Mouse (Mus musculus) gastrocnemius, postnatal 25 days (tissue): ENCODE measurements at regions not wholly inside any gene's neighbourhood (a gene's known extent, or its start where the extent isn't known, plus 50 kb on each side); places are given as distances from the start of the nearest gene placed in this dataset.

ENCODE experiments used
- DNase-seq: peaks from one replicate; pipeline ENCODE4 v3.0.0; 2022

DNA sequence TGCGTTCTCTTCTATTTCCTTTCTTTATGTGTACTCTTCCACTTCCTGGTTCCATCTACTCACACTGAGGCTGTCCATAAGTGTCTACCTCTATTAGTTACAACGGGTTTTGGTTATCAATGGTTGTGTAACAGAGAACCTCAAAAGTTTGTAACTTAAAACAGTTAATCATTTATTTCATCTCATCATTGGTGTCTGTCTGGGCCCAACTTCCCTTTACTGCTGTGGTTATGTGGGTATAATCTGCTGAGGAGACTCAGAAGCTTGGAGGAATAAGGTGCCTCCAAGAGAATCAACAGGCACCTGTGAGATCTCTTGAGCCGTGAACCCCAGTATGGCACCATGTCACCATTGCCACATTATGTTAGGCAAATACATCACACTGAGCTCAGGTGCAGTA, 962.2 kb upstream of the Lrrc6 start:
- no peak for DNase-seq

DNA sequence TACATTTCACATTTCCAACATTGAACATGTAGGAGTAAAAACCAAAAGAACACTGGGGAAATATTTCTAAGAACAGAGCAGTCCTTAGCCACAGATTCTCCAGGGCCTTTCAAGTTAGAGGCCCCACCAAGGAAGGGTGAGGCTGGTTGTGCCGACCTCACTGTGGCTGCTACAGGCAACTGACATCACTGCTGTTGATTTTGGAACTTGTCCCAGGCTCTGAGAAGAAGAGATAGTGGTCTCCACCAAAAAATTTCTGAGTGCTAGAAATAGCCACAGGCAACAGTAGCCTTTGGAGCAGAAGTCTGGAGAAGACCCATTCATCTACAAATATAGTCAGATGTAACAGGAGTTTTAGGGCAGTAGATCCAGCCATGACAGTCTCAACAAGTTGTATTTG, 959.7 kb upstream of the Lrrc6 start:
- no peak for DNase-seq

GRCm38 (mm10) chr15:67434284-67434683, 933.6 kb upstream of the Lrrc6 start:
- DNase-seq = peak; percentile 44

DNA sequence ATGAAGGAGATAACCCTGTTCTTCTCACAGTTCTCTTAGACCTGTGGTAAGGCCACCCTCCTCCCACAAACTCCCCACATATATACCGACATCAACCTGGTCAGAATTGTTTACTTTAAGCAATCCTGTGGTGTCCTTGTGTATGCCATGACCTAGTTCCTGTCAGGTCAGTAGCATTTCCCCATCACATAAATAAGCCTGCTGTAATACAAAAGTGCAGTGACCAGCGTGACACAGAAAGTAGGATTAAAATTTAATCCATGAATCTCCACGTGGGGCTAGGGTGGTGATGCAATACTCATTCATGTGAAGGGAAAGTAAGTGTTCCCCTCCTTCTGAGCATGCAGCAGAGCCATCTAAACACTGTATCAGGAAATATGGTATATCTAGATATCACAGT, 923.2 kb upstream of the Lrrc6 start:
- DNase-seq = no peak

DNA sequence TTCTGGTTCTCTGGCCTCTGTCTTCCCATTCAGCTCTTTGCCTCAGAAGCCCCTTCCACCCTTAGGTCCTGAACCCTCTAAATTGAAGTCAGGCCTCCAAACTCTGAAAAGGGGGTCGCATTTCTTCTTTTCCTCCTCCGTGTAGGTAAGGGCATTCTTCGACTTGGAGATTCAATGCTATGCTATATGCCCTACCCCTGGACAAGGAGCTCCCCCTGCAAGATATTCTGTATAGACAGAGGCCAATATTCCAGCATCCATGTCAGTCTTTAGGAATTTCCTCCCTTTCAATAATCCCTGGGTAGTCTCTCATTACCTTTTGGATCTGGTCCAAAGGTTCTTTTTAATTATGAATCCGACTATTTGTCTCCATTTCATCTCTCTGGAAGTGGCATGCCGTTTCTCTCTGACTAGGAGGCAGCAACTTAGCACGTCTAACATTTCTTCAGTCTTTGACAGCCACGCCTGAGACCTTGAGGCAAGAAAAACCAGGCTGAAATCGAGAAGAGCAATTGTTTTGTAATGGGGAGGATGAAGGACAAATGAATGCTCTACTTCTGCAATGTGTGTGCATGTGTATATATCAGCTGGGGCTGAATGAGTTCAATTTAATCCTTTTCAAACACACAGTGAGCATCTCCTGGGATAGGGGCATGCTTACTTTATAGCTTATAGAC, 921.7 kb upstream of the Lrrc6 start:
- DNase-seq = no peak

GRCm38 (mm10) chr15:67420776-67421175, 920.1 kb upstream of the Lrrc6 start:
- no peak for DNase-seq

DNA sequence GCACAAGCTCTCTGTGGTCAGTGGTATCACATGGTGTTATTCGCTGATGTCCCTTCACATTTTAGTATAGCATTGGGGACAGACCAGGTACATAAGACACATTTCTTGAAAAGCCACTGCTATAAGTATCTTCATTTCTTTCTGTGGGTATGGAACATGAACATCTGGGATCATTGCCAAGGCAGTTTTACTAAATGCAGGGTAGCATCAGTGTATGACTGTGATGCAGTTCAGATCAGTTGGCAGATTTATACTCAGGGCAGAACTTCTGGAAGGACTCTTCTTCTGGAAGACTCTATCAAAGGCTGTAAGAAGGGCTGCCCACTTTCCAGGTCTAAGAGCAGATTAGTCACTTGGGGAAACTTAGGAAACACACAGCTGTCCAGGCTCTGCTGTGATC, 919.0 kb upstream of the Lrrc6 start:
- no peak for DNase-seq

- no peak for DNase-seq
Measured at GRCm38 (mm10) chr15:67417742-67418163, 917.0 kb upstream of the Lrrc6 start.

DNA sequence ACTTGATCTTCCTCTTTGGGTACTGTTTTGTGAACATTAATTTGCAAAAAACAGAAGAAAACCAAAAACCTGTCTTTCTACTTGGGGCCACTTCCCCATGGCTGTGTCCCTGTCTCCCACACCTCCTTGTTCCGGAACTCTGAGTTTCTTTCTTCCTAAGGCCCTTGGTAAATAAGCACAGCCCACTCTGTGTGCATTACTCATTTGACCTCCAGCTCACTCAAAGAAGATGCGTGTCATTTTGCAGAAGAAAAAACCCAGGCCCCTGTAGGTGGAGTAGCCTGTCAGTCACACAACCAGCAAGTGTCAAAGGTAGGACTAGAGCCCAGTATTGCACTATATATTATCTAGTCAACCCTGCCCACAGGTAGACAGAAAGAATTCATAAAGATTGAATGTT, 915.1 kb upstream of the Lrrc6 start:
- no peak for DNase-seq

GRCm38 (mm10) chr15:67414371-67414930, 913.7 kb upstream of the Lrrc6 start:
- no peak for DNase-seq

DNA sequence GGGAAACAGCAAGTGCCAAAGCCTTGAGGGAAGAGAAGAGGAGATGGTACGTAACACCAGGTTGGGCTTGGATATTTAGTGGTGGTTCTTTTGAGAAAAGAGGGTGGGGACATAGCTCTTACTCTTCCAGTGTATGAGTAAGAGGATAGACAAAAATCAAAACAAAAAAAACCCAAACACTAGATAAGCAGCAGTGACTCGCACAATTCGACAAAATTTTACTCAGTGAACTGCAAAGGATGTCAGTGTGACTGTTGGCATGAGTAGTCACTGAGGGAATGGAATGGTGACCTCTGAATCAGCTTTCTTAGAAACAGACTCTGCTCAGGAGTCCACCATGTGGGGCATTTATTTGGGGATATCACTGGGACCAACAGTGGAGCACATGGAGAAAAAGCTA, 912.9 kb upstream of the Lrrc6 start:
- no peak for DNase-seq

DNA sequence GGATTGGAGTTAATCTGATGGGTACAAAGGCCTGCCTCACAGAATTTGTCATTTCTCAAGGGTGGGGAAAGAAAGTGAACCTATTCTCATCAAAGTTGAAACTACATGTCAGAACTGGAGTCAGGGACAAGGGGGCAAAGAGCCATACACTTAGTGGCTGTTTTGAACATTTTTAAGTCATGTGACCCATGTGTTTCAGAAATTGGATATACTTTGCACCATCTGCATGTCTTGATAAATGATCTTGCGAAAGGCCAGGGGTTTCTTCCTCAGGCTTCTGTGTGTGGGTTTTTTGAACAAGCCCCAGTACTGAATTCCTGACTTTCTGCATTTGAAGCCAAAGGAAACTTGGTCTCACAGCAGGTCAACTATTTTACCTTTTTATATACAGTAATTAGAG, 911.7 kb upstream of the Lrrc6 start:
- no peak for DNase-seq

DNA sequence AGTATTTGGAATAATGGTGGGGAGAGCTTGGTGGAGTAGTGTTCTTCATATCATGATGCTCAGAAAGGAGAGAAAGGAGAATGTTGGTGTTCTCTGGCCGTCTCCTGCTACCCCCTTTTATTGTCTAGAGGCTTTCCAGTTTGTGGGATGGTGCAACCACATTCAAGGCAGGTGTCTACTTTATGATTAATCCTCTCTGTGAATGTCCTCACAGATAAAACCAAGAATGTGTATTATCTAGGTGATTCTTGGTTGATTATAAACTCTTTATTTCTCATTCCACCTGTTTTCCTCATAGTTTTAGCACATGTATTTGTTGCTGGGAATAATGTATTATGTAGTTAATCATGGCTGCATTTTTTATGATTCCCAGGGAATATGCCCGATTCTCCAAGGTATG, 910.9 kb upstream of the Lrrc6 start:
- no peak for DNase-seq

GRCm38 (mm10) chr15:67410012-67410411, 909.3 kb upstream of the Lrrc6 start:
- DNase-seq = no peak

DNA sequence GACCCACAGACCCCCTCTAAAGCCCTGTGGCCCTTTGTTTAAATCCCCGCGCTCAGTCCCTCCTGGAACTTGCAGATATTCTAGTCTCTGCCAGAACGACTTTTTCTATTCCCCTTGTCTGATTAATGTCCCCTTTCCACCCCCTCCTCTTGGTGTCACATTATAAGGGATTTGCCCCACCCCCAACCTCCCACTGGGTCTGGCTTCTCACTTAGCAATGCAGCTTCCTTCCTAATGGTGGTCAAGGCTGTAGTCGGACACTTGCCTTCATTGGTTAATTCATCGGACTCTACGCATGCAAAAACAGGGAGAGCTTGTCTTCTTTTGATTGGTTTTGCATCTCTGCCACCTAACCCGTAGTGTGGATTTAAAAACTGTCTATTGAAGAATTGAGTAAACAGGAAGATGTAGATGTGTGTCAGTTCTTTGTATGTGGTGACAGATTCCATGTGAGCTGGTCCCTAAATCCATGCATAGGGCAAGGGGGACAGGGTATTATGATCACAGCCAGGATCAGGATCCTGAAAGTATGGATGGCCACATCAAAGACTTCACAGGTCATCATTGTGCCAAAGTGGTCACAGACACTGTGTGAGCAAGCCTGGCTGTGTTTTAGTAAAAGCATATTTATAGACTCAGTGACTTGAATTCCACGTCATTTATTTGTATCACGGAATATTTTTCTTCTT, 908.3 kb upstream of the Lrrc6 start:
- no peak for DNase-seq

GRCm38 (mm10) chr15:67407244-67407643, 906.5 kb upstream of the Lrrc6 start:
- no peak for DNase-seq

DNA sequence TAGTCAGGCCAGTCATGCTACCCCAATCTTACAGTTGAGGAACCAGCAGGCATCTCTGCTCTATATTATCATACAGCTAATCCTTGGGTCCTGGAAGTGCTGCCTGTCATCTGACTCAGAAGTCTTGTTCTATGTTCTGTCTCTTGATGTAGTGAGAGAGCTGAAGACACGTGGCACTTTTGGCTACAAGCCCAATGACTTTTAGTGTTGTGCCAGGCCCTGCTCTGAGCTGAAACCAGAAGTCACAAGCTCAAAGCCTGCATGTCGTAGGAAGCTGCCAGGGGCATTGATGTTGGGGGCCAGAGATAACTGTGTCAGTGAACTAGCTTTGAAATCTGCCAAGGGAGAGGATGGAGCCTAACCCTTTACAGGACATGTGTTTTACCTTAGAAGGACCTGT, 904.8 kb upstream of the Lrrc6 start:
- no peak for DNase-seq

DNA sequence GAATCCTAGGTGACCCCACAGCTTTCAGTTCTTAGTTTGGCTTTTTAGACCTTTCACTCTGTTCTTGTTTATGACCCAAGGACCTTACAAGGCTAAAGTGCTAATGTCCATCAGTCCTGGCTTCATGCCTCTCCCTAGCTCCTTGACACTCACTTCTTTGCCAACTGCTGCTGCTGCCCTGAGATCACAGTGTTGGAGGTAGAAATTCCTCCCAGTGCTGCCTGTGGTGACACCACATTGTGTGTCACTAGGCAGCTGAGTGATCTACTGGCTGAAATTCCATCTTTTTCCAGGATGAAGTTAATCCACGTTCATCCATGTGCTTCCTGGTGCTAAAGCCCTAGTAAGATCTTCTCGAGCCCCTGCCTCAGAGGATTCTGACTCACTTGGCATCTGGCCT, 904.3 kb upstream of the Lrrc6 start:
- DNase-seq = no peak

DNA sequence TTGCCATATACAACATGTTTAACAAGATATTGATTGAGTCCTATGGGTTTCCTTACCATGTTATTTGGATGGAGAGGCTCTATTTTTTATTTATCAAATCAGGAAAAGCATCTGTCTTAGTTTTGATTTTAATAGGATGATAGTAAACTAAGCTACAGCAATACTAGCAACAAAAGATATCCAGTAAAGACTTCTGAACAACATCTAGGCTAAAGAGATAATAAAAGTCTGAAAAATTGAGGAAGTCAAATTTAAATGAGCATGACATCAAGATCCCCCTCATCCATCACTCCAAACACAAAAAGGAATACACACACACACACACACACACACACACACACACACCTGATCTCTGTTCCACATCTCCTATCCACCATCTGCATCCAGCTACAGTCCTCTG, 901.6 kb upstream of the Lrrc6 start:
- no peak for DNase-seq

- DNase-seq = no peak
Measured at GRCm38 (mm10) chr15:67397269-67397668, 896.6 kb upstream of the Lrrc6 start.

GRCm38 (mm10) chr15:67395114-67395513, 894.4 kb upstream of the Lrrc6 start:
- DNase-seq = no peak

DNA sequence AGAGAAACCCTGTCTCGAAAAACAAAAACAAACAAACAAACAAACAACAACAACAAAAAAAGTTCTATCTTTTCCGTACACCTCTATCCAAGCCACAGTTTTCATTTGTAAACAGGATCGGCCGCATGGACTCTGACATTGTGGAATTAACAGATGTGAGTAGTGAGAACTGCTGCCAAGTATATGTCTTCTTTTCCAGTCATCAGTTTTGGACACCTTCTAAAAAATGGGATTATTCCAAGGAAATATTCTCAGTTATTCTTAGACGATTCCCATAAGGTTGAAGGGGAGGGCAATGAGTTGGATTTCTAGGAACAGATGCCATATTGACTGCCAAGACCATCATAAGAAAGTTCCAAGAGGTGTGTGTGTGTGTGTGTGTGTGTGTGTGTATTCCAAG, 891.2 kb upstream of the Lrrc6 start:
- no peak for DNase-seq

- DNase-seq = no peak
Measured at GRCm38 (mm10) chr15:67388514-67388913, 887.8 kb upstream of the Lrrc6 start.

GRCm38 (mm10) chr15:67386896-67387295, 886.2 kb upstream of the Lrrc6 start:
- no peak for DNase-seq
